Mouse (Mus musculus): ENCODE data around the gene Defb47. TPM values are rescaled to one million over a fixed set of nuclear protein-coding genes. Genes with fewer than 3 reads are reported as not detected.

Gene Defb47
- polyA plus RNA-seq (2012; rRNA removed) = 0.76 TPM in 1 of 2 replicates, not detected in the other

- DNase-seq (ENCODE audit: extremely low spot score in 1 of 2, low spot score in 1 of 2) = no peak
Observed at GRCm38 (mm10) chr14:62997777-62998176, at the start of gene Defb47. Gene Defb47 (plus strand): TSS chr14:62998077.

- no peak for DNase-seq (ENCODE audit: extremely low spot score in 1 of 2, low spot score in 1 of 2)
Observed at GRCm38 (mm10) chr14:62956091-62956490, 41.8 kb upstream of the Defb47 start.

- DNase-seq (ENCODE audit: extremely low spot score in 1 of 2, low spot score in 1 of 2) = no peak
Observed at GRCm38 (mm10) chr14:62963632-62964031, 34.2 kb upstream of the Defb47 start.

- no peak for DNase-seq (ENCODE audit: extremely low spot score in 1 of 2, low spot score in 1 of 2)
Observed at GRCm38 (mm10) chr14:62965342-62965741, 32.5 kb upstream of the Defb47 start.

- DNase-seq (ENCODE audit: extremely low spot score in 1 of 2, low spot score in 1 of 2) = no peak
Observed at GRCm38 (mm10) chr14:62965811-62966520, 31.9 kb upstream of the Defb47 start.

GRCm38 (mm10) chr14:62975046-62975445, 22.8 kb upstream of the Defb47 start:
- peak in 1 of 2 experiments; percentile 81 for DNase-seq (ENCODE audit: extremely low spot score in 1 of 2, low spot score in 1 of 2)

GRCm38 (mm10) chr14:62979815-62980214, 18.1 kb upstream of the Defb47 start:
- DNase-seq (ENCODE audit: extremely low spot score in 1 of 2, low spot score in 1 of 2) = no peak

- no peak for DNase-seq (ENCODE audit: extremely low spot score in 1 of 2, low spot score in 1 of 2)
Observed at GRCm38 (mm10) chr14:62984410-62984809, 13.5 kb upstream of the Defb47 start, which contains the start of gene Defb48. Gene Defb48 (minus strand): TSS chr14:62984510.

- no peak for DNase-seq (ENCODE audit: extremely low spot score in 1 of 2, low spot score in 1 of 2)
Observed at GRCm38 (mm10) chr14:62991271-62991670, 6.6 kb upstream of the Defb47 start.

- DNase-seq (ENCODE audit: extremely low spot score in 1 of 2, low spot score in 1 of 2) = no peak
Observed at GRCm38 (mm10) chr14:62991849-62992510, 5.9 kb upstream of the Defb47 start.

- DNase-seq (ENCODE audit: extremely low spot score in 1 of 2, low spot score in 1 of 2) = no peak
Observed at GRCm38 (mm10) chr14:62998977-62999376, 1.1 kb downstream of the Defb47 start.

- no peak for DNase-seq (ENCODE audit: extremely low spot score in 1 of 2, low spot score in 1 of 2)
Observed at GRCm38 (mm10) chr14:63002588-63002987, 4.7 kb downstream of the Defb47 start.

GRCm38 (mm10) chr14:63011471-63011870, 13.6 kb downstream of the Defb47 start, which contains the start of gene Defb43:
Gene Defb43 (plus strand): TSS chr14:63011771.
- DNase-seq (ENCODE audit: extremely low spot score in 1 of 2, low spot score in 1 of 2) = no peak

GRCm38 (mm10) chr14:63013082-63013481, 15.2 kb downstream of the Defb47 start:
- DNase-seq (ENCODE audit: extremely low spot score in 1 of 2, low spot score in 1 of 2) = no peak

- DNase-seq (ENCODE audit: extremely low spot score in 1 of 2, low spot score in 1 of 2) = peak in 1 of 2 experiments; percentile 10
Observed at GRCm38 (mm10) chr14:63014667-63015066, 16.8 kb downstream of the Defb47 start.

GRCm38 (mm10) chr14:63020524-63021156, 22.8 kb downstream of the Defb47 start:
- DNase-seq (ENCODE audit: extremely low spot score in 1 of 2, low spot score in 1 of 2) = peak; percentile 44 to 57

- no peak for DNase-seq (ENCODE audit: extremely low spot score in 1 of 2, low spot score in 1 of 2)
Observed at GRCm38 (mm10) chr14:63046691-63047090, 48.8 kb downstream of the Defb47 start, which contains the start of gene Defb42. Gene Defb42 (plus strand): TSS chr14:63046991.

GRCm38 (mm10) chr14:63049910-63050370, 52.1 kb downstream of the Defb47 start, which contains the start of gene Defb30:
Gene Defb30 (minus strand): TSS chr14:63049960.
- DNase-seq (ENCODE audit: extremely low spot score in 1 of 2, low spot score in 1 of 2) = no peak

Measured in frontal cortex, adult 2 months (tissue).